Mouse (Mus musculus): ENCODE measurements around the gene Fbxo34. TPM values are rescaled to one million over a fixed set of nuclear protein-coding genes. Genes with fewer than 3 reads are reported as not detected.
A peak's percentile ranks its signal among the peaks of the same experiment; 100 is the strongest.
"Not testable (repeated sequence)": the region's sequence is repeated elsewhere in the genome, so short reads cannot be mapped to it uniquely, and the experiment has no call there.

Gene Fbxo34
- total RNA-seq, 2 experiments from 2014 or later, result 20.4 to 22.3 TPM

DNA sequence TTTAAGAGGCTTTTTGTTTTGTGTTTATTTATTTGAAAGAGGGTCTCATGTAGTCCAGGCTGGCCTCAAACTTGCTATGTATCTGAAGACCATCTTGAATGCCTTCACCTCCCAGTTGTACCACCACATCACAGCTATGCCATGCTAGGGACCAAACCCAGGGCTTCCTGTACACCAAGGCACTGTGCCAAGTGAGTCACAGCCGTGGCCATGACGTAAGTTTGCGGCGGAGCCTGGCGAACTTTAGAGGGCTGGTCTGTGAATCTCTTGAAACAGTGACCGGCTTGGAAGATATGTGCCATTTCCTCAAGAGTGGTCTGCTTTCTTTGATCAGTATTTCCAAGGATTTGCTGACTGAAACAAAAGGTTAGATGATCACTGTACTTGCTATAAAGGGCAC lies 68.4 kb downstream of the Fbxo34 start:
- DNase-seq, result peak; percentile 61

- no peak for DNase-seq
Observed at GRCm38 (mm10) chr14:47520751-47521449, 70.7 kb downstream of the Fbxo34 start.

GRCm38 (mm10) chr14:47521609-47522008 lies 71.4 kb downstream of the Fbxo34 start:
- no peak for DNase-seq

- DNase-seq, result no peak
Observed at GRCm38 (mm10) chr14:47522301-47522700, 72.1 kb downstream of the Fbxo34 start.

- DNase-seq, result no peak
Observed at GRCm38 (mm10) chr14:47525374-47525773, 75.2 kb downstream of the Fbxo34 start.

DNA sequence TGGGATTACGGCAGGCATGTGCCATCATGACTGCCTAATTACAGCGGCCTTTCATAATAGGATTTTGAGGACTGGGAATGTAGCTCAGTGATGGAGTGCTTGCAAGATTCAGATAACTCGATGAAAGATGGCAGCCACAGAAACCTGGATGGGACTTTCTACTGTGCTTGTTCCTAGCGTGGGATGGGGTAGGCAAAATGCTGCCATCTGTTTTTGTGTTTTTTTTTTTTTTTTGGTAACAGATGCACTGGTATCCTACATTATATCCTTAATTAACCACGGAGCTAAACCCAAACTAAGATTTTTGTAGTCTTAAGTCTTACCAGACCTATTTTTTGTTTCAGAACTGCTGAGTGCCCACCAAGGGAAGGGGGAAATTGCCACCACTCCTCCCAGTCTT lies 75.6 kb downstream of the Fbxo34 start:
- DNase-seq, result no peak

GRCm38 (mm10) chr14:47527833-47528232 lies 77.6 kb downstream of the Fbxo34 start:
- no peak for DNase-seq

- DNase-seq, result no peak
Observed at GRCm38 (mm10) chr14:47528293-47528692, 78.1 kb downstream of the Fbxo34 start.

GRCm38 (mm10) chr14:47529019-47529418 lies 78.8 kb downstream of the Fbxo34 start:
- peak; percentile 67 for DNase-seq

DNA sequence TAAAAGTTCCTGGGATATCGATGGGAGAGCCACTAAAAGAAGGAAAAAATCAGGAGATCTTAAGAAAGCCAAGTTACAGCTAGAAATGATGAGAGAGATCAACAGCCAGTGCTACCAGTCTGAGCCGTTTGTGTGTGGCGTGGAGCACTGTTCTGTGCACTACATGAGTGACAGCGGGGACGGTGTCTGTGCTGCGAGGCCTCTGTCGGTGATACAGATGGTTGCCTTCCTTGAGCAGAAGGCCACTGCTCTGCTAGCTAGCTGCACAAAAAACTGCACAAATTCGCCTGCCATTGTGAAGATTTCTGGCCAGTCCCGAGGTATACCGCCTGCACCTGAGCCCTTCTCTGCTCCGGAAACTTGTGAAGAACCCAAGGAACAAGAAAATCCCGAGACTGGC lies 79.4 kb downstream of the Fbxo34 start:
- DNase-seq, result not testable (repeated sequence)

DNA sequence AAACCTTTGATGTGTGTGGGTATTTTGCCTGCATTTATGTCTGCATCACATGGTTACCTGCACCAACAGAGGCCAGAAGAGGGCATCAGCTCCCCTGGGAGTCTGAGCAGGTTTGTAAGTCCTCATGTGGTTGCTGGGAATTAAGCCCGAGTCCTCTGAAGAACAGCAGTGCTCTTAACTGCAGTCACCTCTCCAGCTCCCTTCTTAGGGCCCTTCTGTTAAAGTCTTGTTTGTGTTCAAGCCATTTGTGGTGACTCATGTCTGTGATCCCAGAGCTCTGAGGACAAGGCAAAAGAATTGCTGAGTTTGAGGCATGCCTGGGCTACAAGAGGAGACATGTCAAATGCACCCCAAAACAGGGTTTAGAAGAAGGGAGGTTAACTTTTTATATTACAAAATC lies 82.3 kb downstream of the Fbxo34 start:
- DNase-seq, result no peak

GRCm38 (mm10) chr14:47533365-47534175 lies 83.3 kb downstream of the Fbxo34 start:
- peak; percentile 47 for DNase-seq

- no peak for DNase-seq
Observed at GRCm38 (mm10) chr14:47534176-47534525, 83.9 kb downstream of the Fbxo34 start.

DNA sequence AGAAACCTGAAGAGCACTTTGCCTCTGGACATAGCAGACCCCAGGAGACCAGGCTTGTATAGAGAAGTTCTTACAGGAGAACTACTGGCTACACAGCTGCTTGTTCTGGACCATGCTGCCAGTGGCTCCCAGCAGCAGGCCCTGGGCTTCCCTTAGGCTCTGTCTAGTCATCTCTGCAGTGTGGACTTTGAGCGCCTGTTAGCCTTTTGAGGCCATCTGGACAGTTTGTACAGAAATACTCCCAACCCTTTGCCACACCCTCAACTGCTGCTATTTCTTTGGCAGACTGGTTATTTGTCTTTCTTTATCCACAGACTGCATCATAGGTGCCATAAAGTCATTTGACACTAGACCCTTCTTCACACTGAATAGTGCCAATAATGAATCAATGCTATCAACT lies 84.9 kb downstream of the Fbxo34 start:
- no peak for DNase-seq

GRCm38 (mm10) chr14:47541325-47541948 lies 91.2 kb downstream of the Fbxo34 start:
- no peak for DNase-seq

GRCm38 (mm10) chr14:47542283-47542682 lies 92.1 kb downstream of the Fbxo34 start:
- no peak for DNase-seq

GRCm38 (mm10) chr14:47544286-47544685 lies 94.1 kb downstream of the Fbxo34 start:
- no peak for DNase-seq

DNA sequence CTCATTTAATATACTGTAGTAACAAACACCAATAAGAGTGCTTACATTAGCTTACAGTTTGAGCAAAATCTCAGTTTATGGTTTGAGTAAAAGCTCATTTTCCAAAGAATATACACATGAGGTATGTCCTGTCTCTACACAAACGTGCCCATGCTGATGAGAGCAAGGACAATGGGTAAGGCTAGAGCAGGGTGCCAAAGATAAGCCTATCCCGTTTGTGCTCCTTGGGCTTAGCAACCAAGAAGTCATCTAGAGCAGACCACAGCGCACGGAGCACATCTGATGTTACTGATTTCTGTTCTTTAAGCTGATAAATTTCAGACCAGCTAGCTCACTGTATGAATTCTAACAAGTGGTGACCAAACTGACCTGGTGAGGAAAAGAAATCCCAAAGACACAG lies 94.7 kb downstream of the Fbxo34 start:
- no peak for DNase-seq

GRCm38 (mm10) chr14:47551668-47552067 lies 101.4 kb downstream of the Fbxo34 start:
- no peak for DNase-seq

- no peak for DNase-seq
Observed at GRCm38 (mm10) chr14:47553380-47553779, 103.2 kb downstream of the Fbxo34 start.

DNA sequence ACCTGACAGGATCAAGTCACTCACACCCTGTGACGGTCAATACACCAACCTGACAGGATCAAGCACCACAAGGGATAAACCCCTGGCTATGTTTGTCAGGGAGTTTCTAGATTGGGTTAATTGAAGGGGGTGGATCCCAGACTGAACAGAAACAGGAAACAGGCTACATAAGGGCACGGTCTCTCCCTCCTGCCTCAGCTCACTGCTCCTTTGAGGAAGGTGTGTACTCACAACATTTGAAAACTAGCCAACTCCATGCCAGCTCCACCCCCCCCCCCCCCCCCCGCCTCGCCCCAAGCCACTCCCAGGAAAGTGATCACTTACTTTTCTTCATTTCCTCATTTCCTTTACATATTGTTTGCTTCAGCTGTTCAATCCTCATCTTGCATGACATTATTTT lies 104.0 kb downstream of the Fbxo34 start:
- no peak for DNase-seq

- DNase-seq, result no peak
Observed at GRCm38 (mm10) chr14:47555225-47555624, 105.0 kb downstream of the Fbxo34 start.

DNA sequence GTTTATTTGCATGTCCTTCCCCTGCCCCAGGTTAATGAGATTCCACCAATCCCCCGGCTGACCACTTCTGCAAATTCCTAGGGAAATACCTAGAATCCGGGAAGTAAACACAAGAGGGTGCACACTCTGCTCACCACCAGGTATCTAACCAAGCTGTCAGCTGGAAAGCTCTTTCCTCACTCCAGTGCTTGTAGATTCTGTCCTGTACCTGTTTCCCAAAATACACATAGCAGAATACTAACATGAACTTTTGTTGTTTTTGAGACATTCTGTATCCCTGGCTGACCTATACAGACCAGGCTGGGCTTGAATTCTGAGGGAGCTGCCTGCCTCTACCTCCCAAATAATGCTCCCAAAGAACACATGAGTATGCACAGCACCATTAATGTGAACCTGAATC lies 110.5 kb downstream of the Fbxo34 start:
- no peak for DNase-seq

GRCm38 (mm10) chr14:47562530-47562929 lies 112.3 kb downstream of the Fbxo34 start:
- no peak for DNase-seq

All from heart, postnatal 4 days (tissue).